Mouse (Mus musculus): ENCODE results near the gene AC134908.4.
"Not testable (repeated sequence)": the region's sequence is repeated elsewhere in the genome, so short reads cannot be mapped to it uniquely, and the experiment has no call there.

Gene AC134908.4

GRCm38 (mm10) chr17:25762591-25762990 lies 32.9 kb downstream of the AC134908.4 start:
- DNase-seq: no peak

GRCm38 (mm10) chr17:25761561-25761970 lies 33.9 kb downstream of the AC134908.4 start:
- peak; percentile 11 for DNase-seq

GRCm38 (mm10) chr17:25760148-25760547 lies 35.3 kb downstream of the AC134908.4 start:
- no peak for DNase-seq

- no peak for DNase-seq
Observed at GRCm38 (mm10) chr17:25757691-25758090, 37.8 kb downstream of the AC134908.4 start.

GRCm38 (mm10) chr17:25756378-25757242 lies 38.8 kb downstream of the AC134908.4 start:
- DNase-seq: no peak

GRCm38 (mm10) chr17:25755627-25756377 lies 39.7 kb downstream of the AC134908.4 start:
- no peak for DNase-seq

- DNase-seq: no peak
Observed at GRCm38 (mm10) chr17:25755086-25755485, 40.4 kb downstream of the AC134908.4 start.

GRCm38 (mm10) chr17:25754241-25754640 lies 41.2 kb downstream of the AC134908.4 start, which contains the start of gene Msln:
TSS of gene Msln (minus strand) at chr17:25754378.
- no peak for DNase-seq

- peak; percentile 32 for DNase-seq
Observed at GRCm38 (mm10) chr17:25751446-25751845, 44.0 kb downstream of the AC134908.4 start.

- no peak for DNase-seq
Observed at GRCm38 (mm10) chr17:25749314-25749713, 46.1 kb downstream of the AC134908.4 start.

- DNase-seq: no peak
Observed at GRCm38 (mm10) chr17:25748238-25748637, 47.2 kb downstream of the AC134908.4 start.

- DNase-seq: no peak
Observed at GRCm38 (mm10) chr17:25744311-25744710, 51.1 kb downstream of the AC134908.4 start.

GRCm38 (mm10) chr17:25743831-25744230 lies 51.6 kb downstream of the AC134908.4 start:
- DNase-seq: no peak

GRCm38 (mm10) chr17:25741471-25741870 lies 54.0 kb downstream of the AC134908.4 start:
- not testable (repeated sequence) for DNase-seq

Data from kidney, adult 18-20 months (tissue).